Mouse (Mus musculus) sigmoid colon, adult 10 weeks (tissue): ENCODE measurements around the gene Ugt8a. TPM values are rescaled to one million over a fixed set of nuclear protein-coding genes. Genes with fewer than 3 reads are reported as not detected.

Experiments used
- polyA plus RNA-seq: library from polyadenylated mRNA; stranded (reverse); fragments of 350-450 nt; fragmentation: Illumina TruSeq; extraction: RNeasy Lipid Tissue Mini Kit (QIAGEN cat#74804); gene quantifications from one replicate; pipeline ENCODE4 v1.2.3, GENCODE M21; 2014; ENCODE audit warnings: low read depth, low replicate concordance

The Ugt8a gene
- polyA plus RNA-seq: 1.3 TPM

GRCm38 (mm10) chr3:125938092-125938755 lies at the start of gene Ugt8a:
Gene Ugt8a (minus strand): TSS chr3:125938619.

